Mouse (Mus musculus) forebrain, embryonic 16.5 days (tissue): ENCODE data around the gene Zfp593. TPM values are rescaled to one million over a fixed set of nuclear protein-coding genes. Genes with fewer than 3 reads are reported as not detected.

Experiments used
- ATAC-seq: fragments of 200-750 bp; cut with Nextera tagmentation; 2 replicates; pipeline ENCODE4 v1.8.0; 2017; ENCODE audit warnings: mild to moderate bottlenecking, moderate library complexity
- H3K27ac ChIP-seq: fragments of 300-500 bp; sonication (generic); 2 replicates; pipeline ENCODE4 v1.5.1; 2014; ENCODE audit warnings: low read length, control low read depth
- H3K27me3 ChIP-seq: fragments of 300-500 bp; sonication (generic); replicated peaks from 2 replicates; pipeline ENCODE4 v1.6.1; 2014; ENCODE audit warnings: low read length; ENCODE audit not compliant: control insufficient read depth, insufficient read depth
- H3K36me3 ChIP-seq: fragments of 300-500 bp; sonication (generic); 2 replicates; pipeline ENCODE4 v1.6.1; 2014; ENCODE audit not compliant: control insufficient read depth, insufficient read depth
- H3K4me1 ChIP-seq: fragments of 300-500 bp; sonication (generic); replicated peaks from 2 replicates; pipeline ENCODE4 v1.6.1; 2014; ENCODE audit warnings: low read length; ENCODE audit not compliant: control insufficient read depth, insufficient read depth
- H3K4me2 ChIP-seq: fragments of 300-500 bp; sonication (generic); 2 replicates; pipeline ENCODE4 v1.6.1; 2014; ENCODE audit warnings: mild to moderate bottlenecking, low read length, control low read depth
- H3K4me3 ChIP-seq: fragments of 300-500 bp; sonication (generic); replicated peaks from 2 replicates; pipeline ENCODE4 v1.5.1; 2014; ENCODE audit warnings: mild to moderate bottlenecking, low read length, control low read depth
- H3K9ac ChIP-seq: fragments of 300-500 bp; sonication (generic); replicated peaks from 2 replicates; pipeline ENCODE4 v1.6.1; 2014; ENCODE audit warnings: low read depth, low read length, control low read depth
- H3K9me3 ChIP-seq: fragments of 300-500 bp; sonication (generic); 2 replicates; pipeline ENCODE4 v1.6.1; 2016; ENCODE audit warnings: low read length; ENCODE audit not compliant: control insufficient read depth
- WGBS: fragments of 180-500 bp; shearing (Covaris S2); extraction: QIAGEN DNeasy Blood & Tissue Kit; methylation state at CpG from one replicate; pipeline ENCODE4 v1.1.7; 2014; 5-methylcytosine and 5-hydroxymethylcytosine counted together
- polyA plus RNA-seq: library from polyadenylated mRNA; unstranded; fragments of >200 nt; fragmentation: Nextera tagmentation; extraction: Ambion mirVana; gene quantifications from 2 replicates; pipeline ENCODE4 v1.2.1, GENCODE M21; 2015

The Zfp593 gene
- polyA plus RNA-seq, 1 experiment from 2014 or later = 17.1 TPM

DNA sequence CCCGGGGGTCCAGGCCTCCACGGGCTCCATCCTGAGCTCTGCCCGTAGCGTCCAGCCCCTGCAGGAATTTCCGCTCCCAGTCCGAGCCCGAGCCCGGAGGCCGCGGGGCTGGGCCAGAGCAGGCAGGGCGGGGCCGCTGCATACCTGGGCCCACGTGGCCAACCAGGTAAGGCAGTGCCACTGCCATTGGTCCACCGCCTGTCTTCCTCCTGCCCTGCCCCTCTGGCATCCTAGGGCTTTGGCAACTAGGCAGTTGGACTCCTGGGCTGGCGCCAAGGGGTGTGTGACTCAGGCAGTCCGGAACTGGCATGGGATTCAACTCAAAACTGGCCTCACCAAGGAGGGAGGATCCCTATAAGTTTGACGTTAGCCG is 7.1 kb downstream of the Zfp593 start, which contains the start of gene Cnksr1:
Cnksr1 (minus strand) TSS at position 121 of the 373 bp plus-strand sequence.
- Histone ChIP-seq H3K27me3 (peaks cover 3% of the 10 kb centered on the region), H3K4me3 (no peak within 1 kb of the TSS), H3K9ac (no peak within 1 kb of the TSS), H3K4me2 (peak within 1 kb of the TSS; percentile 8; the same call in 1 of the 2 replicates), H3K4me1 (peaks cover 7% of the 10 kb centered on the region), H3K27ac (no peak within 1 kb of the TSS), H3K9me3 (no peaks in the 10 kb centered on the region), H3K36me3 (no peaks in the 10 kb centered on the region)
- 5% methylated on average over 18 of the region's 18 CpGs for whole genome bisulfite sequencing
- no peak for ATAC-seq

DNA sequence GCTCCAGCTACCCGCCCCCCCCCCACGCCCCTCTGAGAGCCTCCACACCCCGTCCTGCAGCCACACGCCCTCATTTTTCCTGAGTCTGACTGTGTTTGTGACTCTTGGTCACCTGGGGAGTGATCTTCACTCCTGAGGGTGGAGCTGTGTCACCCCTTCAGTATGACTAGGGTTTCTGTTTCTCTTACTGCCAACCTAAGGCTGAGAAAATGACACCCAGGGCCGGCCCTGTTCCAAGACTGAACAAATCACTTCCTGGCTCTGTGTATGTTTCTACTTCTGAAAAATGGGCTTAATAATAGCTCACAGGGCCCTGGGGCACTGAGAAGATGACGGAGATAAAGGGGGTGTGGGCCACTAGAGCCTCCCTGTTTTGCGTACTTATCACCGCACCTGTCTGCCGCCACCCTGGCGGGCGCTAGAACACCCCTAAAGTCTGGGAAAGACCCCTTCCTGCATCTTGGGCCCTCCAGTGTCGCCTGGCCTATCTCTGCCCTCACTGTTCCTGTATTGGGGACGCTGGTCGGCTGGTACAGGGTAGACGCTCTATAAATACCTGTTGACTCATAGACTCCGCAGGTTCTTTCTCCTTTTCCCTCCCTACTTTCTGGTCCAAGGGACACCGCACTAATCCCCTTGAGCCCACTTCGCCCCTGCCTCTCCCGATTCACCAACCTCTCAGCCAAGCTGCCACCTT is 7.7 kb downstream of the Zfp593 start:
- Histone ChIP-seq H3K4me1 (peaks cover 7% of the 10 kb centered on the region), H3K4me3 (no peak overlapping the region), H3K9me3 (no peaks in the 10 kb centered on the region), H3K27ac (no peak overlapping the region), H3K9ac (no peak overlapping the region), H3K4me2 (no peak overlapping the region), H3K27me3 (peaks cover 3% of the 10 kb centered on the region), H3K36me3 (no peaks in the 10 kb centered on the region)
- WGBS = 21% methylated on average over 19 of the region's 19 CpGs
- ATAC-seq = no peak

GRCm38 (mm10) chr4:134234876-134235275 is 10.5 kb downstream of the Zfp593 start:
- no peak for ATAC-seq
- no peak overlapping the region for H3K4me3 ChIP-seq

DNA sequence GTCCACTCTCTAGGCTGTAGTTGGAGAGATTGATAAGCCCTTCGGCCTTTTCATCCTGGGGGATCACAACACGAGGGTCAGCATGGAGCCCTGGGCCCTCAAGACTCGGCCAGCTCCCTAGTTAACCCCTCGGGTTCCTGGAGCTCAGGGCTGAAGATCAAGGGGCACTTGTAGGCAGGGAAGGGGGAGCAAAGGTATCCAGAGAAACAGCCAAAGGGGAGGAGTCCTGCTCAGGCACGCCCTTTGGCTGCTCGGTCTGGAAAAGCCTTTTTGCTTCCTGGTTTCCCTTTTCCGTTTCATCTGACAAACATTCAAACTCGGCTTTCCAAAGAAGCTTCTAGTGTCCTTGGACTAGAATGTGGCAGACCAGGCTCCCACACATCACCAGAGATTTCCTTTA is 15.0 kb downstream of the Zfp593 start:
- Histone ChIP-seq H3K4me2 (no peak overlapping the region), H3K36me3 (no peaks in the 10 kb centered on the region), H3K9ac (no peak overlapping the region), H3K4me1 (no peaks in the 10 kb centered on the region), H3K9me3 (no peaks in the 10 kb centered on the region), H3K27me3 (no peaks in the 10 kb centered on the region), H3K27ac (no peak overlapping the region), H3K4me3 (no peak overlapping the region)
- 47% methylated on average over 8 of the region's 8 CpGs for WGBS
- no peak for ATAC-seq

More at GRCm38 (mm10) chr4:134234876-134235275, 10.5 kb downstream of the Zfp593 start:
- 82% methylated on average over 5 of the region's 5 CpGs for WGBS
- H3K27ac ChIP-seq = no peak overlapping the region
- H3K36me3 ChIP-seq = no peaks in the 10 kb centered on the region
- no peak overlapping the region for H3K9ac ChIP-seq
- H3K9me3 ChIP-seq = no peaks in the 10 kb centered on the region
- no peak overlapping the region for H3K4me2 ChIP-seq
- H3K4me1 ChIP-seq = peaks cover 7% of the 10 kb centered on the region
- H3K27me3 ChIP-seq = peaks cover 3% of the 10 kb centered on the region

DNA sequence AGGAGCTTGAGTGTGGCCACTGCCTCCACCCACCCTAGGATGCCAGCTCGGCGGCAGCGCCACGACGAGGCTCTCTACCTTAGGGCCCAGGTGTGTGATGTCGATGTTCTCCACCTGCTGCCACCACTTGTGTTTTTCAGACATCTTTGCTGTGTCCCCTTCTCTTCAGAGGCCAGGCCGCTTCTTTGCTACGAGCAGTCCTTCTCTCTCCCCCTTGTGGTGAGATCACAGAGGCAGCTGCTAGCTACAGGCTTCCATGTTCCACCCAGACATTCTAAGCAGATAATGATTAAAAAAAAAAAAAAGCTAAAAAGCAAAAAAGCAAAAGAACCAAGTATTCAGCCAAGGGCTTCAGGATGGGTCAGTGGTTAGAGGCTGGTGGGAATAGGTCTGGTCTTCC is 18.2 kb downstream of the Zfp593 start, which contains the start of gene Catsper4:
Catsper4 (minus strand) TSS at position 190 of the 400 bp plus-strand sequence.
- Histone ChIP-seq H3K9me3 (no peaks in the 10 kb centered on the region), H3K27me3 (no peaks in the 10 kb centered on the region), H3K36me3 (no peaks in the 10 kb centered on the region), H3K4me2 (no peak within 1 kb of the TSS), H3K9ac (no peak within 1 kb of the TSS), H3K27ac (no peak within 1 kb of the TSS), H3K4me3 (no peak within 1 kb of the TSS), H3K4me1 (no peaks in the 10 kb centered on the region)
- WGBS = 74% methylated on average over 8 of the region's 8 CpGs
- no peak for ATAC-seq

GRCm38 (mm10) chr4:134222793-134223600 is 22.4 kb downstream of the Zfp593 start:
- 69% methylated on average over 11 of the region's 11 CpGs for WGBS
- no peaks in the 10 kb centered on the region for H3K9me3 ChIP-seq
- H3K27ac ChIP-seq = no peak overlapping the region
- no peaks in the 10 kb centered on the region for H3K4me1 ChIP-seq
- no peaks in the 10 kb centered on the region for H3K27me3 ChIP-seq
- no peak overlapping the region for H3K9ac ChIP-seq
- ATAC-seq = no peak
- H3K36me3 ChIP-seq = no peaks in the 10 kb centered on the region
- H3K4me3 ChIP-seq = no peak overlapping the region
- no peak overlapping the region for H3K4me2 ChIP-seq

GRCm38 (mm10) chr4:134206488-134207053 is 38.8 kb downstream of the Zfp593 start:
- Histone ChIP-seq H3K27me3 (no peaks in the 10 kb centered on the region), H3K4me2 (no peak overlapping the region), H3K9me3 (no peaks in the 10 kb centered on the region), H3K4me3 (no peak overlapping the region), H3K9ac (no peak overlapping the region), H3K36me3 (no peaks in the 10 kb centered on the region), H3K27ac (no peak overlapping the region), H3K4me1 (no peaks in the 10 kb centered on the region)
- 75% methylated on average over 6 of the region's 6 CpGs for WGBS
- ATAC-seq = no peak

- H3K27ac ChIP-seq = no peak overlapping the region
- 89% methylated on average over 17 of the region's 17 CpGs for WGBS
These were observed 42.0 kb downstream of the Zfp593 start for GRCm38 (mm10) chr4:134203340-134203896.

DNA sequence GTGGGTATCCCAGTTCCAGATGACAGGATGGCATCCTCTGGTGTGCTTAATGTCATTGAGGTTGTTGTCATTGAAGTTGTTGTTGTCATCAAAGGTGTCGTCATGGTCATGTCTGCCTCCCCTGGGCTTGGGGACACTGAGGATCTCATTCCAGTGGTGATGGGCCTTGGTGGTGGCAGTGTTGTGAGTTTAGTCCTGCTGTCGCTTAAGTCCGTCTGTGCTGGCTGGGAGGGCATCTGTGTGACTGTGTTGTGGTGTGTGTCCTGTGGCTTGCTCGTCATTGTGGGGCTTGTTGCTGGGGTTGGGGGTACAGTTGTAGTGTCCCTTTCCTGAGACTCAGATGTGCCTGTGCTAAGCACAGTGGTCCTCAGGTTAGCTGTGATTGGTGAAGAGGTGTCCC is 42.5 kb downstream of the Zfp593 start, which contains the start of gene Gm7534:
Gm7534 (minus strand) TSS at position 101 of the 400 bp plus-strand sequence.
- 89% methylated on average over 4 of the region's 4 CpGs for WGBS
- Histone ChIP-seq H3K27me3 (no peaks in the 10 kb centered on the region), H3K4me2 (no peak within 1 kb of the TSS), H3K36me3 (no peaks in the 10 kb centered on the region), H3K9me3 (no peaks in the 10 kb centered on the region), H3K4me1 (no peaks in the 10 kb centered on the region), H3K27ac (no peak within 1 kb of the TSS), H3K4me3 (no peak within 1 kb of the TSS), H3K9ac (no peak within 1 kb of the TSS)
- no peak for ATAC-seq

More at GRCm38 (mm10) chr4:134203340-134203896, 42.0 kb downstream of the Zfp593 start:
- no peaks in the 10 kb centered on the region for H3K4me1 ChIP-seq
- no peaks in the 10 kb centered on the region for H3K36me3 ChIP-seq
- no peak overlapping the region for H3K4me3 ChIP-seq
- no peak for ATAC-seq
- H3K4me2 ChIP-seq = no peak overlapping the region
- no peak overlapping the region for H3K9ac ChIP-seq
- no peaks in the 10 kb centered on the region for H3K27me3 ChIP-seq
- H3K9me3 ChIP-seq = no peaks in the 10 kb centered on the region
